Comparison of ENCODE assay signal across 8 mouse cellular contexts in genomic region chr17:51812942-51813783, GRCm38 (mm10). TPM values are rescaled to one million over a fixed set of nuclear protein-coding genes. Genes with fewer than 3 reads are reported as not detected.
A peak's percentile ranks its signal among the peaks of the same experiment; 100 is the strongest.
DNase-seq lines count a peak whose midpoint lies in the region; ATAC-seq and TF ChIP-seq lines count a peak whose summit lies in the region.

No protein-coding gene starts in this region.

- H3K36me3 ChIP-seq in heart, adult 2 months (ENCODE audit: control insufficient read depth, insufficient read depth, low read length) = 0 out of 2 replicates have a peak, but pooled peaks cover under 1% of the 10 kb centered on the region
- no peaks in the 10 kb centered on the region for H3K36me3 ChIP-seq in kidney, adult 2 months (ENCODE audit: control insufficient read depth, insufficient read depth, low read length)
- no peaks in the 10 kb centered on the region for H3K36me3 ChIP-seq in lung, embryonic 16.5 days (ENCODE audit: control insufficient read depth, insufficient read depth, low read length)

- 1% methylated on average over 101 of the region's 115 CpGs for WGBS in heart, adult 2 months
- 1% methylated on average over 108 of the region's 115 CpGs for WGBS in kidney, adult 2 months
- WGBS in lung, embryonic 16.5 days = under 1% methylated on average over 46 of the region's 115 CpGs
- WGBS in olfactory bulb, adult 2 months = under 1% methylated on average over 110 of the region's 115 CpGs

- no peaks in the 10 kb centered on the region for H3K79me2 ChIP-seq in heart, adult 2 months (replicated peaks; ENCODE audit: control insufficient read depth, insufficient read depth, low read length)

- H3K27me3 ChIP-seq in heart, adult 2 months (ENCODE audit: control insufficient read depth, insufficient read depth, low read length) = 0 out of 2 replicates have a peak, but pooled peaks cover 2% of the 10 kb centered on the region
- peaks cover 3% of the 10 kb centered on the region; the same call in 1 of the 2 replicates for H3K27me3 ChIP-seq in kidney, adult 2 months (replicated peaks; ENCODE audit: control insufficient read depth, insufficient read depth, low read length)
- H3K27me3 ChIP-seq in lung, embryonic 16.5 days (ENCODE audit: control insufficient read depth, insufficient read depth, low read depth, low read length) = no peaks in the 10 kb centered on the region; the same call in 1 of the 2 replicates

- no peak for TF ChIP-seq EP300 in heart, adult 2 months (IDR thresholded peaks at IDR 0.05; ENCODE audit: insufficient read depth, low read depth, low read length)

- intact Hi-C loops in heart, adult 2 months (cut with DNase I) = no loop called here

- no peaks in the 10 kb centered on the region for H3K4me1 ChIP-seq in cortical plate, adult 2 months (ENCODE audit: control insufficient read depth, insufficient read depth, low read length)
- H3K4me1 ChIP-seq in heart, adult 2 months (ENCODE audit: control insufficient read depth, insufficient read depth, low read length) = peaks cover 1% of the 10 kb centered on the region; the same call in 1 of the 2 replicates
- 0 out of 2 replicates have a peak, but pooled peaks cover 3% of the 10 kb centered on the region for H3K4me1 ChIP-seq in kidney, adult 2 months (ENCODE audit: control insufficient read depth, insufficient read depth, low read length)
- H3K4me1 ChIP-seq in lung, embryonic 16.5 days (replicated peaks; ENCODE audit: control insufficient read depth, insufficient read depth, low read length) = 0 out of 2 replicates have a peak, but pooled peaks cover 2% of the 10 kb centered on the region
- no peaks in the 10 kb centered on the region for H3K4me1 ChIP-seq in olfactory bulb, adult 2 months (ENCODE audit: control insufficient read depth, insufficient read depth, low read length)

- peak overlapping the region; percentile 98 for H3K9ac ChIP-seq in heart, adult 2 months (ENCODE audit: low read depth, low read length)
- peak overlapping the region; percentile 80 for H3K9ac ChIP-seq in lung, embryonic 16.5 days (ENCODE audit: low read length)

- H3K27ac ChIP-seq in cortical plate, adult 2 months (ENCODE audit: insufficient read depth, low read length) = peak overlapping the region; percentile 99
- H3K27ac ChIP-seq in heart, adult 2 months = peak overlapping the region; percentile 72
- H3K27ac ChIP-seq in kidney, adult 2 months (ENCODE audit: insufficient read depth, low read depth, low read length) = no peak overlapping the region
- H3K27ac ChIP-seq in lung, embryonic 16.5 days (ENCODE audit: low read length) = peak overlapping the region; percentile 30
- H3K27ac ChIP-seq in olfactory bulb, adult 2 months (ENCODE audit: insufficient read depth, low read depth, low read length) = no peak overlapping the region

- DNase-seq in B cell, adult 2 months = peak; percentile 65 to 71
- peak; percentile 66 for DNase-seq in T-cell, adult 2 months (ENCODE audit: low spot score)
- DNase-seq in heart, adult 2 months = peak; percentile 74 to 77
- DNase-seq in kidney, adult 2 months = peak; percentile 43
- peak; percentile 70 to 72 for DNase-seq in thymus, postnatal 10 days (ENCODE audit: low spot score in 2 of 2)

- H3K9me3 ChIP-seq in lung, embryonic 16.5 days (ENCODE audit: control insufficient read depth, low read length) = no peaks in the 10 kb centered on the region

- H3K4me3 ChIP-seq in cortical plate, adult 2 months (ENCODE audit: insufficient read depth, low read length) = peak overlapping the region; percentile 83
- peak overlapping the region; percentile 70 for H3K4me3 ChIP-seq in heart, adult 2 months
- peak overlapping the region; percentile 80 for H3K4me3 ChIP-seq in kidney, adult 2 months (ENCODE audit: insufficient read depth, low read depth, low read length)
- H3K4me3 ChIP-seq in lung, embryonic 16.5 days (ENCODE audit: low read length) = peak overlapping the region; percentile 86
- peak overlapping the region; percentile 97 for H3K4me3 ChIP-seq in olfactory bulb, adult 2 months (ENCODE audit: insufficient read depth, low read depth, low read length)

- TF ChIP-seq POLR2A in cortical plate, adult 2 months (IDR thresholded peaks at IDR 0.05; ENCODE audit: extremely low read depth, insufficient read depth, low read length) = no peak
- TF ChIP-seq POLR2A in heart, adult 2 months (IDR thresholded peaks at IDR 0.05; ENCODE audit: insufficient read depth, low read depth, low read length) = no peak
- no peak for TF ChIP-seq POLR2A in kidney, adult 2 months (IDR thresholded peaks at IDR 0.05; ENCODE audit: low read depth, low read length)
- peak; percentile 24; the same call in 1 of the 2 replicates for TF ChIP-seq POLR2A in olfactory bulb, adult 2 months (IDR thresholded peaks at IDR 0.05; ENCODE audit: insufficient read depth, low read depth, low read length)

- H3K4me2 ChIP-seq in lung, embryonic 16.5 days (ENCODE audit: low read depth, low read length) = peak overlapping the region; percentile 92

- TF ChIP-seq CTCF in cortical plate, adult 2 months (IDR thresholded peaks at IDR 0.05; ENCODE audit: extremely low read depth, insufficient read depth, low read length) = no peak
- TF ChIP-seq CTCF in heart, adult 2 months (IDR thresholded peaks at IDR 0.05) = no peak
- TF ChIP-seq CTCF in kidney, adult 2 months (conservative IDR thresholded peaks at IDR 0.05; ENCODE audit: insufficient read depth, insufficient read length, low read depth, low read length) = no peak
- no peak for TF ChIP-seq CTCF in olfactory bulb, adult 2 months (IDR thresholded peaks at IDR 0.05; ENCODE audit: insufficient read depth, low read depth, low read length)

- ATAC-seq in lung, embryonic 16.5 days (ENCODE audit: low read depth) = peak; percentile 86

RNA-seq across cellular contexts. Expression of gene Satb1, which starts 19.9 kb away (rescaled TPM):
- 86.8 and 93.1 TPM in 2 replicates for polyA plus RNA-seq in cortical plate, adult 2 months (2012; rRNA removed)
- total RNA-seq in heart, adult 2 months (2021) = 10 to 100 TPM; 20.1 to 25.4 TPM
- polyA plus RNA-seq in heart, adult 2 months (2012; rRNA removed) = 10.9 and 18.4 TPM in 2 replicates
- 1.8 and 4.3 TPM in 2 replicates for polyA plus RNA-seq in kidney, adult 2 months (2012; rRNA removed)
- polyA plus RNA-seq in lung, embryonic 16.5 days (2015; fragmentation: Nextera tagmentation; extraction: Ambion mirVana) = 8.2 and 9.7 TPM in 2 replicates
- polyA plus RNA-seq in olfactory bulb, adult 2 months (2012; ENCODE audit: insufficient read depth, insufficient read length, low replicate concordance, missing spikeins) = 495 and 851 TPM in 2 replicates

Comparison
In these comparisons a context has a peak if more than half of its experiments do, and no peak if none do; other contexts are left out.
1. H3K27ac ChIP-seq: peak in cortical plate, adult 2 months (single experiment), heart, adult 2 months (single experiment) and lung, embryonic 16.5 days (single experiment); none in kidney, adult 2 months (single experiment) and olfactory bulb, adult 2 months (single experiment).
2. Peak in every context shown above with its lines, with median percentiles within 50 percentile points of each other: DNase-seq and H3K4me3 ChIP-seq.